Mouse (Mus musculus) right cerebral cortex, postnatal 4 days (tissue): ENCODE results near the gene Rrn3.
"Not testable (repeated sequence)": the region's sequence is repeated elsewhere in the genome, so short reads cannot be mapped to it uniquely, and the experiment has no call there.

ENCODE experiments used
- DNase-seq: peaks from one replicate; pipeline ENCODE4 v3.0.0-alpha.2; 2022

The Rrn3 gene

GRCm38 (mm10) chr16:13780353-13781036 lies at the start of gene Rrn3:
TSS of gene Rrn3 (plus strand) at chr16:13780708.
- peak; percentile 83 for DNase-seq

- DNase-seq = no peak
Measured at GRCm38 (mm10) chr16:13732786-13733185, 47.7 kb upstream of the Rrn3 start.

DNA sequence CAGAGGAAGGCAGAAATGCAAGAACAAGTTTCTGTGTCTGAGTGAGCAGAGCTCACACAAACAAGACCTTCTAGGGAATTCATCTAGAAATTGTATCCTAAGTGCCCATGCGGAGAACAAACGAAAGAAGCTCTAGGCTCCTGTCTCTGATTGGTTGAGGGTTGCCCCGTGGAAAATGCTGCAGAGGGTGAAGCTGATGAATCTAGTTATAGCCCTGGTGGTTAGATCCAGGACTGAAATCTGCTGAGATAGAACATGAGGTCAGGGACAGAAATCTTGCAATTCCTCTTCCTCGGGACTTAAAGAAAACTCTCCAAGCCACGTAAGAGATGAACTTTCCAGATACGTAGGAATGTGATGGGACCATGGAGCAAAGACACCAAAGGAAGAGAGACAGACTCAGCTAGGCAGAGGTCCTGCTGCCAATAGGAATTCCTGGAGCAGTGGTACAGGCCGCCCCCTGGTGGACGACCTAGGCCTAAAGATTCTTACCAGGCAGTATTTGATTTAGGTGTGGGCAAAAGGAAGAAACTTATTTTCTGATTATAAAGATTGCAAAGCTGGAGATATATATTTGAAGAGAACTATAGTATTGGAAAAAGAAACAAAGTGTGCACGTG lies 46.9 kb upstream of the Rrn3 start:
- peak; percentile 86 for DNase-seq

DNA sequence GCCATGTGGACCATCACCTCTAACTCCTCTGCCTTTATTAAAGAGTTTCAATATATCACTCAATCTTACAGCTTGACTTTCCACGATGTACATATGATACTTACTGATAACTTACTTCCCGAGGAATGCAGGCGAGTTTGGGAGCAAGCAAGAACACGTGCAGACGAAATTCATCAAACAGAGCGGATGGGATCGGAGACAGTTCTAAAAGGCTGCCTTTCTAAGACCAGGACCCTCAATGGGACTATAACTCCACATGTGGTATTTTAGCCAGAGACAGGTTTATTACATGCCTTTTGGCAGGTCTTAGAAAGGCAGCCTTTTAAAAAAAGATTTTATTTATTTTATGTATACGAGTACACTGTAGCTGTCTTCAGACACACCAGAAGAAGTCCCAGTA lies 44.5 kb upstream of the Rrn3 start:
- no peak for DNase-seq

- not testable (repeated sequence) for DNase-seq
Measured at GRCm38 (mm10) chr16:13739044-13739443, 41.5 kb upstream of the Rrn3 start.

GRCm38 (mm10) chr16:13740844-13741243 lies 39.7 kb upstream of the Rrn3 start:
- no peak for DNase-seq

DNA sequence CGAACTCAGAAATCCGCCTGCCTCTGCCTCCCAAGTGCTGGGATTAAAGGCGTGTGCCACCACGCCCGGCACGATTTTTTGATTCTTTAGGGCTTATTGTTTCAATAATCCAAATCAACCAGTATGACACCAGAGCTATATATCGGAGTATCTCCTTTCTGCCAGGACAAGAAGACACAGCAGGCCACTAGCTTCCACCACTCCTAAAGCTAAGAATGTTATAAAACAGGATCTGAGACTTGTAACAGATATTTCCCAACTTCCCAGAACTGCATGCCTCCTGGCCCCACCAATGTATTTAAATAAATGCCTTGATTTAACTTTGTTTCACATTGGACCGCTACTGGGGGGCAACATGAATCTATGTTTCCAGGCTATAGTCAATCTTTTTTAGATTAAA lies 32.8 kb upstream of the Rrn3 start:
- DNase-seq = no peak

DNA sequence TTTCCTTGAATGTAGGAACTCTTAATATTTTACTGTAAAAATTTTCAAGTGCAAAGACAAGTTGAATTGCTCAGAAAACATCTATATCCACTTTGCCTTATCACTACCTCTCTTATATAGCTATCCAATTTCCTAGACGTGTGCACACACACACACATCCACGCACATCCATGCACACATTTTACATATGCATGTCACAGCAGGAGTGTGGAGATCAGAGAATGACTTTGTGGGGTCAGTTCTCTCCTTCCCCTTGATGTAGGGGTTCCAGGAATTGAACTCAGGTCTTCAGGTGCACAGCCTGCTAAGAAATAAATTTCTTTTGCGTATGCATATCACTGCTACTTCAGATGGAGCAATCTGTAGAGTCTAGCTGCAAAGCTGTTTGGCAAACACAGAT lies 32.4 kb upstream of the Rrn3 start:
- DNase-seq = no peak

DNA sequence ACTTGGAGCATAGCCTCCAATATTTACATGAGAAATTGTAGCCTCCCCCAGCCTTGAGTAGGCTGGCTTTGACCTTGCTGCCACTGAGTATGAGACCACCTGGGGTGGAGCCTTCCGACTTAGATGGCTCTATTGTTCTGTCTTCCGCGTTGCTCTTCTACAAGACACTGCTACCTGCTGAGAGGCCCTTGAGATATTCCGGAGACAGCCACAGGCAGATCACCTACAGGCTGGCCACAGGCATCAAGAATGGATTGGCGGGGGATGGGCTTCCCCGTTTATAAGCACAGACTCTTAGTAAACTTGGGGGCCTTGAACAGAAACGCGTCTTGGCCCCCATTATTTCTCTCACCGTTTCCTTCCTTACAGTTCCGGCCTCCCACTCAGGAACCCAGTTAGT lies 31.7 kb upstream of the Rrn3 start:
- DNase-seq = not testable (repeated sequence)

- DNase-seq = no peak
Measured at GRCm38 (mm10) chr16:13749306-13749705, 31.2 kb upstream of the Rrn3 start.

GRCm38 (mm10) chr16:13749981-13750380 lies 30.5 kb upstream of the Rrn3 start:
- no peak for DNase-seq

- no peak for DNase-seq
Measured at GRCm38 (mm10) chr16:13750626-13751025, 29.9 kb upstream of the Rrn3 start.

GRCm38 (mm10) chr16:13753986-13754385 lies 26.5 kb upstream of the Rrn3 start:
- no peak for DNase-seq

DNA sequence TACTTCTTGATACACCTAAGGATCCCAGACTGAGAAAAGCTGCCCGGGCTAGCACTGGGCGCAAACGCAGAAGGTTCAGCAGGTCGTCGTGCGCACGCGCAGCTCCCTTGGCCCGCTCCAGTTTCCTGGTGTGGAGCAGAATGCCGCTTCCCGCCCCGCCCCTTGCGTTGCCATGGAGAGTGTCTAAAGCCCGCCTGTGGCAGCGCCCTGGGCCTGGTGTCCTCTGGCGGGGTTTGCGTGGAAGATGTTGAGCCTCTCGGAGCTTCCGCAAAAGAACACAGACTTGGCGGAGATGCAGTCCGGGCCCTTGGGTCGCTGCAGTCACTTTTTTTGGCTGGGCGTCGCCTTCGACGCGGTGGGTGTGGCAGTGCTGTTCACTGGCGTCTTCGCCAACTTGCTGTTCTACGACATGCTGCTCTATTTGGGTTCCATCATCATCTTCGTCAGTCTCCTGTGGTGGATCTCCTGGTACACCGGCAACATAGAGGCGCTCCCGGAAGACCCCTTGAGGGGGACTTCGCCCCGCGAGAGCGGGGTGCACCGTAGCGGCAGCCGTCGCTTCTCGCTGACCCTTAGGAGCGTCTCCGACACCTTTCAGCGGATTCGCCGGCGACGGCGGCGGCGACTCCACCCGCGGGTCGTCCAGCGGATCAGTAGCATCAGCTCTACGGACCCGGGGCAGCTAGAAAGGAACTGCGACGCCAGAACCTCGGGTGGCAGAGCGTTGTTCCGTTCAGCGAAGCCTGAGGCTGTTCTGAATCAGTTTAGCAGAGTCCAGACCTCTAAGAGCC lies 25.9 kb upstream of the Rrn3 start:
- peak; percentile 92 for DNase-seq

GRCm38 (mm10) chr16:13757823-13758222 lies 22.7 kb upstream of the Rrn3 start:
- DNase-seq = no peak

DNA sequence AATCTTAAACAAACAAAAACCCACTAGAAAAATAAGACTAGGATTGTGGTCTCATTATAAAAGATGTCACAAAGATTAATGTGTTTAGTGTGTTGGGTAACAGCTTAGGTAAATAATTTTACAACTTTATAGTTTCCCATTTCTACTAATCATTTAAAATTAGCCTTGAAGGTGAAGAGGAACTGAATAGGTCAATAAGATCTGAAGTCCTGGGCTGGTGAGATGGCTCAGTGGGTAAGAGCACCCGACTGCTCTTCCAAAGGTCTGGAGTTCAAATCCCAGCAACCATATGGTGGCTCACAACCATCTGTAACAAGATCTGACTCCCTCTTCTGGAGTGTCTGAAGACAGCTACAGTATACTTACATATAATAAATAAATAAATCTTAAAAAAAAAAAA lies 17.7 kb upstream of the Rrn3 start:
- DNase-seq = not testable (repeated sequence)

DNA sequence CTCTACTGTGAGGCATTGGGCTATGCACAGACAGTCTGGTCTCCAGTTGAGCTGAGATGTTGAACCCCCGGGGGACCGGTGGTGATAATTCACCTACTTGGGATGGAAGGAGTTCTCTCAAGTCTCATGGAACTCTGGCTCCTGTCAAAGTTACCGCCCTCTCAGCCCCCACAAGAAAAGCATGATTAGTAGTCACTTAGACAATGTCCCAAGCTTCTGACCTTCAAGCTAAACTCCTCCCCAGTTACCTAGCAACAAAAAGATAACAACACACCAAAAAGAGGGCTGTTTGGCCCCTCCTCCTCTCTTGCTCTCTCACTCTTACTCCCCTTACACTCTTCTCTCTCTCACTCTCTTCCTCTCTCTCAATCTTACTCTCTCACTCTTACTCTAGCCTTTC lies 16.0 kb upstream of the Rrn3 start:
- no peak for DNase-seq

GRCm38 (mm10) chr16:13766367-13766766 lies 14.1 kb upstream of the Rrn3 start:
- DNase-seq = no peak

- not testable (repeated sequence) for DNase-seq
Measured at GRCm38 (mm10) chr16:13771603-13772002, 8.9 kb upstream of the Rrn3 start.

DNA sequence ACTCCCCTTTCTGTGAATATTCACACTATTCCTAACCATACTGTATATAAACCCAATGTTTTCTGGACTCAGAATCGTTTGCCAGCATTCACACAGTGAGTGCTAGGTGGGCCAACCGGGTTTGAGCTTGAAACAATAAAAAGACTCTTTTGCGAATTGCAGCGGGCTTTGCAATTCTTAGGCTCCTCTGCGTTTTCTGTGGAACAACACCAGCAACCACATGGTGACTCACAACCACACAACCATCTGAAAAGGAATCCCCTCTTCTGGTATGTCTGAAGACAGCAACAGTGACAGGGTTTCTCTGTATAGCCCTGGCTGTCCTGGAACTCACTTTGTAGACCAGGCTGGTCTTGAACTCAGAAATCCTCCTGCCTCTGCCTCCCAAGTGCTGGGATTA lies 8.5 kb upstream of the Rrn3 start:
- DNase-seq = not testable (repeated sequence)

GRCm38 (mm10) chr16:13774011-13774410 lies 6.5 kb upstream of the Rrn3 start:
- not testable (repeated sequence) for DNase-seq

GRCm38 (mm10) chr16:13774651-13775050 lies 5.9 kb upstream of the Rrn3 start:
- DNase-seq = not testable (repeated sequence)

- peak; percentile 8 for DNase-seq
Measured at GRCm38 (mm10) chr16:13781216-13781615, 708 bp downstream of the Rrn3 start.

GRCm38 (mm10) chr16:13785932-13786331 lies 5.4 kb downstream of the Rrn3 start:
- DNase-seq = no peak
